In the genomic region with DNA sequence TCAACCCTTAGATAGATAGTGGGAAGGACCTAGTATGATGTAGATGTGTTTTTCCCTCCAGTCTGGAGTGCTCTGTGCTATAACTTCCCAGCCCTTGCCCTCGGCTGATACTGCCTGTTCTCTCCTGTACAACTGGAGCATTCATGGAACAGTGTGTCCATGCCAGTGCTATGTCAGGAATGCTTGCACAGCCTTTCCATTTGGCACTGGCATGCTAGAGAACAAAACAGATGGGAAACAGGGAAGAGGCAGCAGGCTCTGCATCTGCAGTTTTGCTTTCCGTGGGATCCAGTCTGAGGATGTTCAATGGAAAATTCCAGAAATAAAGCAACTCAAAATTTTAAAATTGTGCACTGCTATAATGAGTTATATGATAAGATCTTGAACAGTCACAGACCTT, we compare ENCODE assay signal across 8 mouse cellular contexts. TPM values are rescaled to one million over a fixed set of nuclear protein-coding genes. Genes with fewer than 3 reads are reported as not detected.
A peak's percentile ranks its signal among the peaks of the same experiment; 100 is the strongest.
DNase-seq lines count a peak whose midpoint lies in the region; ATAC-seq and TF ChIP-seq lines count a peak whose summit lies in the region.

No protein-coding gene starts in this region.

- H3K27me3 ChIP-seq in forebrain, postnatal 0 days (ENCODE audit: insufficient read depth, low read length) = no peaks in the 10 kb centered on the region
- no peaks in the 10 kb centered on the region for H3K27me3 ChIP-seq in forebrain, embryonic 12.5 days

- no peak overlapping the region for H3K9ac ChIP-seq in forebrain, postnatal 0 days
- H3K9ac ChIP-seq in forebrain, embryonic 12.5 days = no peak overlapping the region

- no peaks in the 10 kb centered on the region for H3K4me1 ChIP-seq in forebrain, postnatal 0 days (ENCODE audit: insufficient read depth)
- H3K4me1 ChIP-seq in forebrain, embryonic 12.5 days = no peaks in the 10 kb centered on the region

- peak; percentile 77 for DNase-seq in forebrain, postnatal 0 days
- DNase-seq in cerebellum, adult 9-11 months = peak; percentile 76
- DNase-seq in heart, postnatal 36 days = peak; percentile 45 to 51
- DNase-seq in lung, postnatal 10 days = peak; percentile 32
- DNase-seq in urinary bladder, postnatal 36 days (ENCODE audit: low spot score in 2 of 2) = no peak
- no peak for DNase-seq in retina, embryonic 14.5 days (ENCODE audit: low spot score)
- DNase-seq in thymus, postnatal 14 days = no peak

- no peak overlapping the region for H3K4me3 ChIP-seq in forebrain, postnatal 0 days (ENCODE audit: low read depth, low read length)
- H3K4me3 ChIP-seq in forebrain, embryonic 12.5 days (replicated peaks) = no peak overlapping the region

- peaks cover 8% of the 10 kb centered on the region for H3K36me3 ChIP-seq in forebrain, postnatal 0 days (ENCODE audit: insufficient read depth)
- H3K36me3 ChIP-seq in forebrain, embryonic 12.5 days (replicated peaks) = peaks cover 38% of the 10 kb centered on the region

- H3K9me3 ChIP-seq in forebrain, postnatal 0 days (ENCODE audit: low read length) = no peaks in the 10 kb centered on the region
- H3K9me3 ChIP-seq in forebrain, embryonic 12.5 days = no peaks in the 10 kb centered on the region

- WGBS in forebrain, postnatal 0 days = 46% methylated on average over 2 of the region's 2 CpGs
- 88% methylated on average over 2 of the region's 2 CpGs for WGBS in forebrain, embryonic 12.5 days

- no peak overlapping the region for H3K27ac ChIP-seq in forebrain, postnatal 0 days (ENCODE audit: low read depth, low read length)
- no peak overlapping the region for H3K27ac ChIP-seq in forebrain, embryonic 12.5 days

- no peak for TF ChIP-seq CTCF in forebrain, postnatal 0 days (IDR thresholded peaks at IDR 0.05; ENCODE audit: low read depth)

- ATAC-seq in forebrain, postnatal 0 days = peak; percentile 78
- ATAC-seq in forebrain, embryonic 12.5 days (ENCODE audit: low FRiP score) = no peak

- intact Hi-C loops in heart, postnatal 36 days (cut with DNase I) = no loop called here

- no peak overlapping the region for H3K4me2 ChIP-seq in forebrain, postnatal 0 days (ENCODE audit: low read depth)
- H3K4me2 ChIP-seq in forebrain, embryonic 12.5 days = no peak overlapping the region

RNA-seq across cellular contexts. Expression of gene Sfswap, which starts 33.5 kb away (rescaled TPM):
- total RNA-seq in forebrain, postnatal 0 days (2014; rRNA removed) = 125 and 126 TPM in 2 replicates
- 42.1 and 46.7 TPM in 2 replicates for polyA plus RNA-seq in forebrain, postnatal 0 days (2015; fragmentation: Nextera tagmentation; extraction: Ambion mirVana)
- 62.8 and 65.6 TPM in 2 replicates for polyA plus RNA-seq in forebrain, embryonic 12.5 days (2016; fragmentation: Nextera tagmentation; extraction: Ambion mirVana)
- 10 to 100 TPM; 30.3 to 38.9 TPM for total RNA-seq in heart, postnatal 36 days (2021)

RNA-seq across cellular contexts. Expression of gene Mmp17, which starts 49.5 kb away (rescaled TPM):
- total RNA-seq in forebrain, postnatal 0 days (2014; rRNA removed) = 27.4 and 30.9 TPM in 2 replicates
- 11.9 and 13.9 TPM in 2 replicates for polyA plus RNA-seq in forebrain, postnatal 0 days (2015; fragmentation: Nextera tagmentation; extraction: Ambion mirVana)
- polyA plus RNA-seq in forebrain, embryonic 12.5 days (2016; fragmentation: Nextera tagmentation; extraction: Ambion mirVana) = 8.4 and 10.4 TPM in 2 replicates
- total RNA-seq in heart, postnatal 36 days (2021) = 1 to 10 TPM; 1.2 to 1.7 TPM

Comparison
In these comparisons a context has a peak if more than half of its experiments do, and no peak if none do; other contexts are left out.
1. DNase-seq: peak in forebrain, postnatal 0 days (single experiment), cerebellum, adult 9-11 months (single experiment), heart, postnatal 36 days (2 of 2) and lung, postnatal 10 days (single experiment); none in urinary bladder, postnatal 36 days (0 of 2), retina, embryonic 14.5 days (single experiment) and thymus, postnatal 14 days (single experiment).
2. RNA of gene Mmp17, which starts 49.5 kb away (total RNA-seq): 27.4 to 30.9 TPM in forebrain, postnatal 0 days; 1.2 to 1.7 TPM in heart, postnatal 36 days; every median in the first group is over 10 times any median in the second.